Mouse (Mus musculus) gonadal fat pad, adult 2 months (tissue): ENCODE measurements around the gene Olfr527. TPM values are rescaled to one million over a fixed set of nuclear protein-coding genes. Genes with fewer than 3 reads are reported as not detected.

ENCODE experiments used
- DNase-seq: peaks from one replicate; pipeline ENCODE4 v3.0.0-alpha.2; 2012; ENCODE audit warnings: low read depth
- polyA plus RNA-seq: library from polyadenylated mRNA; depleted of rRNA; stranded (reverse); fragments of >200 nt; gene quantifications from 2 replicates; pipeline ENCODE4 v1.2.3, GENCODE M21; 2012; rRNA removed

Gene Olfr527
- not detected in 2 replicates for polyA plus RNA-seq

DNA sequence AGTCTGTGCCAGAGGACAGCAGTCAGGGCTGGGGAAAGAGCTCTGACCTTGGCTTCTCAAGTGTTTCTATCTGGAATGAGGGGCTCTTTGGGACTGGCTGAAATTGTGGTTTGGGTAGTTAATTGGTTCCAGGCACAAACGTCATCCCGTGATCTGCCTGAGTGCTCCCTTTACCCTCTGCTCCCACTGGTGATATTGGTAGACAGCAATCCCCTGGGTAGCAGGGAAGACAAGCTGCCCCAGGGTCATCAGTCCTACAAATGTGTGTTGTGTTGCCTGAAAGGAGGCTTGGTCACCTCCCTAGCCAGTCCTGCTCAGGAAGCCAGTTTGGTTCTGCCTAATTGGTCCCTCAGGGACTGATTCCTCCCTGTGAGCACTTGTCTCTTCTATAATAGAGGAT lies at the start of gene Olfr527:
Olfr527 (plus strand) TSS at position 301 of the 400 bp plus-strand sequence.
- DNase-seq, result no peak

DNA sequence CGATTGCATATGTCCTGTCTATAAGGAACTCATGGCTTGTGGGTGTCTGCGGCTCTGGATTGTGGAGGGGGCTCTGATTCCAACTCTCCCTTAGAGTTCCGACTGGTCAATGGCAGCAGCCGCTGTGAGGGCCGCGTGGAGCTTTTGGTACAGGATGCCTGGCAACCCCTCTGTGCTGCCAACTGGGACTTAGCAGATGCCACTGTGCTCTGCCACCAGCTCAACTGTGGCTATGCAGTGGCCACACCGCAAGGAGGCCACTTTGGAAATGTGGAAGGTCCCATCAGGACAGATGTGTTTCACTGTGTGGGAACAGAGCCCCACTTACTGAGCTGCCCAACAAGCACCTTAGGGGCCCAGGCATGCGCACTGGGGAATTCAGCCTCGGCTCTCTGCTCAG lies 38.1 kb upstream of the Olfr527 start:
- DNase-seq, result no peak

DNA sequence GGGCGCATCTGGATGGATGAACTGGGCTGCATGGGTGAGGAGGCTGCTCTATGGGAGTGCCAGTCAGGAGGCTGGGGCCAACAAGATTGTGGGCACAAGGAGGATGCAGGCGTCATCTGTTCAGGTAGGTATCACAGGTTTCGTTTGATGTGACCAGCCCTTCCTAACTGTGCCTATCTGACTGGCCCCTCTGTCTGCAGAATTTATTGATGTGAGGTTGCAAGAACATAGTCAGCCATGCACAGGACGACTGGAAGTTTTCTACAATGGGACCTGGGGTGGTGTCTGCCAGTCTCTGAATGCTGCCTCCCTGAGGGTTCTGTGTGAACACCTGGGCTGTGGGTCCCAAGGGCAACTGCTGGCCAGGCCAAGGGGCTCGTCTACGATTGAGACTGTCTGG lies 36.9 kb upstream of the Olfr527 start:
- no peak for DNase-seq

DNA sequence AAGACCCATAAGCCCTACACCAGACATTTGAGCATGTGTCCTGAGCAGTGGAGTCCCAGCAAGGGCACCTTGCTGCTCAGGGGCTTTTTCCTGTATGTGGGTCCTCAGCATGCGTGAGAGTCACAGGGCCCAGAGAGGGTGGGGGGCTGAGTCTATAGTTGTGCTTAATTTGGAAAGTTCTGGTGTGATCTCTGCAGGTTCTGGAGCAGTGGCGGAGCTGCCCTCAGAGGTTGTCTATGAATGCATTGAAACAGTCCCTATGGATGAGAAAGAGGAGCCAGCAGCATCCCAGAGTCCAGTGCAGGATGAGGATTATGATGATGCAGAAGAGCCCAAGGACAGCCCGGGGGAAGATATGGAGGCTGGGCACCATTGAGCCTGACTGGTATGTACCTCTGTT lies 34.4 kb upstream of the Olfr527 start:
- no peak for DNase-seq

DNA sequence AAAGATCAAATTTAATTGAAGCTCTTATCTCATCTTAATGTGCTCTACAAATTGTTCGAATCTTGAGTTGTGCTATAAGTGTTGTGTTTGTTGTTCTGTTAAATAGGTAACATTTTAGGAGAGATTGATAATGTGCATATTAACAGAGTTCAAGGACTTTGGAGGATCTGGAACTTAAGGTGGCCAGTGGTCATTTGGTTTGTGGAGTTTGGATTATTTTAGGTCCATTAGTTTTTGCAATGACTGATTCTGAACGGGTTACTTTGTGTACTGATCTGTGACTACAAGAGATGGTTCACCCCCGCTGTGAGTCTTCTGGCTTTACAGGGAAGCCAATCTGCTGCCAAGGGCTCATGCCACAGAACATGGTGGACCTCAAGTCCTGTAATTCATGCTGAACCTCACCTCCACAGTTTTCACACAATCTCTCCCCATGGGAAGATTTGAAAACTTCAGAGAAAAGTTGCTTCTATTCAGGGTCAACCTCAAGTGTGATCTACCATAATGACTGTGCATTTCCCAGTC lies 13.9 kb upstream of the Olfr527 start:
- no peak for DNase-seq

DNA sequence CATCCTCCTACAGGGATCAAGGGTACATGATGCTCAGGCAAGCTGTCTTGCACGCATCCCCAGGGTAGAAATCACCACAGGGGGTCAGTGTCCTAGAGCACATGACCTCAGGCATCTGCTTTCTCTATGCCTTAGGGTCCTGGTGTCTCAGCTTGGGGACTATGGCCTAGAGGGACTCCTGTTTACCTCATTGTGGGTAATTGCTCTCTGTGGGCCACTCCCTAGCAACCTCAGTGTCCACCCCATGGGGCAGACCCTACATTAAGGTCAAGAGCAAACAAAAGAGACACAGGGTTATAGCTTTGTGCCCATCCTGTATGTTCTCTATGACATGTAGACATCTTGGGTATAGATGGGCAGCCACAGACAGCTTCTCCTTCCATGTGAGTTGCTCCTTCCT lies 13.3 kb upstream of the Olfr527 start, which contains the start of gene Olfr525:
Olfr525 (plus strand) TSS at position 301 of the 400 bp plus-strand sequence.
- DNase-seq, result no peak

DNA sequence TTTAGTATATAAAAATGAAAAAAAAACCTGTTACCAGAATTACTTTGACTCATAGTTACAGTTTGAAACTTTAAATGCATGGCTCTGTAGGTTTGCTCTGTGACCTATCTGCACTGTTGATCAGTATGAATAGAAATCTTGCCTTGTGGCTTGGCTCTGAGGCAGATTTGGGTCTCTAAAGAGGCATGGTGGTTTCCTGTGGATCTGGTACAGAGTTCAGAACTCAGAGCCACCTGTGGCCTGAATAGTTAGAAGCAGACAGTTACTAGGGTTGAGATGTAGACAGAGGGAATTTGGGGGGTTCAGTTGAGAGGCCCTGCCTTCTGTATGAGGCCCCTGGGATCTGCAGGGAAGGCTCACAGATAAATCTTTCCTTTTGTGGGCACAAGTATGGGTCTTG lies 12.7 kb upstream of the Olfr527 start:
- DNase-seq, result no peak

DNA sequence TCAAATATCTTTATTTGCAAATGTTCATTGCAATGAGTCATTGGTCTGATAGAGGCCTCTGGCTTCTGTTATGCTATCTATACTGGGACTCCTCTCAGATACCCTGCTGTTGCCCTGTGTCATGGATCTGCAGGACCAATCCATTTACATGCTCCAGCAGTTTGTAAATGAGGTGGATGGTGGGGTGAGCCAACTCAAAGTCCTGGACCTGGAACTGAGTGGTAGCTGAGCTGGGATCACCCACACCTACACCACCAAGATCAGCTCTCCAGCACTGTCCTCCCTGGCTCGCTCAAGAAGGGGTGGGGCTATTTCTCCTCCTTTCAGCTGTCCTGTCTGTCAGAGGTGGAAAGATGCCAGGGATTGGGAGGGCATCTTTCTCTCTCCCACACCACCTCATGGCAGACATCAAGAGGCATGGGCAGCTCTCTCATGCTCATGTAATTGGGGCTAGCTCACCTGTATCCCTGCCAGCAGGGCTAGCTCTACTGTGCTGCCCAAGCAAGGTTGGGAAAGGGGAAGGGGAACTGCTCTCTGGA lies 4.0 kb upstream of the Olfr527 start:
- DNase-seq, result no peak

DNA sequence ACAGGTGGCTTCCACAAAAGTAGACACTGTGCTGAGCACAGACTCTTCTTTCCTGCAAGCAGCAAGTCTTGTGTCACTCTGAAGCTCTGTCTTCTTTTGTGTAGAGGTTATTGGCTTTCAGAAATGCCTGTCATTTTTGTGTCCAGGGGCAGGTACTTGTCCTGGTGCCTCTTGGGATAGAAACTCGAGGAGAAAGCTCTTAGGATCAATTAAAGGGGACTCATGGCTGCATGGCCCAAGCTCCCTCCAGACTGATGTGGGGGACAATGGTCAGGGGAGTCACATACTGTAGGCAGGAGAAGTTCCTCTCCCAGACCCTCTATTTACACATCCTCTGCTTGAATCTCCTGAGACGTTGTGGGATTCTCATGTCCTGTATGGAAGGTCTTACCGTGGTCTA lies 27.8 kb downstream of the Olfr527 start, which contains the start of gene Olfr60:
Olfr60 (minus strand) TSS at position 101 of the 400 bp plus-strand sequence.
- no peak for DNase-seq

DNA sequence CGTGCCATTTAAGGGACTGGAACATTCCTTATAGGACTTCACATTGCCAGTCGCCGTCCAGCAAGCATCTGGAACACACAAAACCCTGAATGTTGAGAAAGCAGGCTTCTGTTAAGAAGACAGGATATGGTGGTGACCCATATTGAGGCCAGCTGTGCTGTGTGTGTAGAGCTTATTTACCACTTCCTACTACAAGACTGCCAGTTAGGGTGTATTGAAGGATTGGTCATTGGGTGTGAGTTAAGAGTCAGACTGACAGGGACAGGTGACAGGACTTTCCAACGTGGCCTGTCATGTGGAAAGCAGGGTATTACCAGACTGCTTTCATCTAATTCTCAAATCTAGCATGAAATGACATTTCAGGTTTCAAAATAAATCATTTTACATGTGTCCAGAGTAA lies 40.5 kb downstream of the Olfr527 start:
- no peak for DNase-seq

DNA sequence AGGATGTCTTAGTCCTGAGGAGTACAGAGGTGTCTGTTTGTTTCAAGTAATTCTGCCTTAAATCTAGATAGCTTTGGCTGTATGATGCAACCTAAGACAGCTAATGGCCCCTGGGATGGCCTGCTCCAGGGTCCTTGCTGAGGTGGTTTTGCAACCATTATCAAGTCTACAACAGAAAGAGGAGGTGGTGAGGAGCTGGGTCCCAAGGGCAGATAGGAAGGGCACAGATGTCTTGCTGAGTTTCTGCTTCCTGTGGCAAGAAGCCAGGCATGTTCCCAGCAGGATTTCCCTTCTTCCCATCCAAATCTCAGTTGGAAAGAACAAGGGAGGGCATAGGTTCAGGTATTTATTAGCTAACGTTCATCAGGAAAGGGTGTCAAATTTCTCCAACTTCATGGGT lies 42.4 kb downstream of the Olfr527 start, which contains the start of gene Olfr530:
Olfr530 (minus strand) TSS at position 101 of the 400 bp plus-strand sequence.
- no peak for DNase-seq

DNA sequence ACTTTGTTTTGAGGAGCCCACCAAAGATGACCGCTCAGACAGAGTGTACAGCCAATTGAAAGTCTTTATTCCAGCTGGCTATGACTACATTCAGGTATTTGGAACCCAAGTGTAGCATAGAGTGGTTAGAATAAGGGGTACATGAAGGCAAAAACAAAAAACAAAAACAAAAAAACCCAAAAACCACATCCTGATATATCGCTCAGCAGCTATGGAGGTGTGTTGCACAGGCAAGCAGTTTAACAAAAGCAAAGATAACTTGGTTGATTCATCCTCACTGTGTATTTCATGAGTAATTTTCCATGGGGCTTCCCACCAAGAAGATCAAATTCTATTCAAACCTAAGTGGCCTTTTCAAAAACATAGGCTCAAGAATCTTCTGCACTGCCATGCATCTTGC lies 43.1 kb downstream of the Olfr527 start:
- DNase-seq, result no peak

Other genes starting within 250 kb of the Olfr527 start
- gene Prap1, start 240.6 kb upstream of the Olfr527 start, polyA plus RNA-seq, result not detected in 2 replicates
- 33.3 and 37.9 TPM in 2 replicates for gene Fuom, start 231.6 kb upstream of the Olfr527 start, polyA plus RNA-seq
- 16.0 and 18.0 TPM in 2 replicates for gene Paox, start 218.2 kb upstream of the Olfr527 start, polyA plus RNA-seq
- 190 and 200 TPM in 2 replicates for gene Echs1, start 217.5 kb upstream of the Olfr527 start, polyA plus RNA-seq
- 28.9 and 56.7 TPM in 2 replicates for gene Mtg1, start 196.5 kb upstream of the Olfr527 start, polyA plus RNA-seq
- gene Sprn, start 179.1 kb upstream of the Olfr527 start, polyA plus RNA-seq, result 0.70 and 0.72 TPM in 2 replicates
- not detected in 2 replicates for gene Olfr522, start 169.3 kb upstream of the Olfr527 start, polyA plus RNA-seq
- gene Olfr523, start 160.8 kb upstream of the Olfr527 start, polyA plus RNA-seq, result 0.08 TPM in 1 of 2 replicates, not detected in the other
- not detected in 2 replicates for gene Olfr524, start 128.1 kb upstream of the Olfr527 start, polyA plus RNA-seq
- gene Cd163l1, start 115.8 kb upstream of the Olfr527 start, polyA plus RNA-seq, result 0.42 and 0.72 TPM in 2 replicates
- 0.13 and 0.14 TPM in 2 replicates for gene 5830411N06Rik, start 86.7 kb upstream of the Olfr527 start, polyA plus RNA-seq
- not detected in 2 replicates for gene Olfr525, start 13.2 kb upstream of the Olfr527 start, polyA plus RNA-seq
- not detected in 2 replicates for gene Olfr60, start 27.7 kb downstream of the Olfr527 start, polyA plus RNA-seq
- gene Olfr530, start 42.3 kb downstream of the Olfr527 start, polyA plus RNA-seq, result not detected in 2 replicates
- not detected in 2 replicates for gene Olfr531, start 68.9 kb downstream of the Olfr527 start, polyA plus RNA-seq
- not detected in 2 replicates for gene Olfr532, start 87.6 kb downstream of the Olfr527 start, polyA plus RNA-seq
- gene Olfr533, start 129.4 kb downstream of the Olfr527 start, polyA plus RNA-seq, result not detected in 2 replicates
- not detected in 2 replicates for gene Olfr535, start 150.2 kb downstream of the Olfr527 start, polyA plus RNA-seq
- gene Olfr536, start 173.4 kb downstream of the Olfr527 start, polyA plus RNA-seq, result 0.04 and 0.11 TPM in 2 replicates
- not detected in 2 replicates for gene Olfr538, start 233.9 kb downstream of the Olfr527 start, polyA plus RNA-seq